Mouse (Mus musculus): ENCODE measurements around the gene Cep250.

GRCm38 (mm10) chr2:155944685-155945084, 11.6 kb upstream of the Cep250 start:
- TF ChIP-seq CTCF (IDR thresholded peaks at IDR 0.05; ENCODE audit: extremely low read depth, insufficient read depth, low read length) (no peak), POLR2A (IDR thresholded peaks at IDR 0.05; ENCODE audit: extremely low read depth, insufficient read depth, low read length) (no peak)
